Mouse (Mus musculus): ENCODE data around the gene Scn4a. TPM values are rescaled to one million over a fixed set of nuclear protein-coding genes. Genes with fewer than 3 reads are reported as not detected.

The Scn4a gene
- polyA plus RNA-seq, 1 experiment from 2014 or later = not detected

Other genes with a start within 250 kb of the Scn4a start
- gene Gm10840, start 192.4 kb downstream of the Scn4a start, polyA plus RNA-seq (2015; fragmentation: Nextera tagmentation; extraction: Ambion mirVana) = not detected in 2 replicates
- gene Limd2, start 192.4 kb downstream of the Scn4a start, polyA plus RNA-seq (2015; fragmentation: Nextera tagmentation; extraction: Ambion mirVana) = 253 and 279 TPM in 2 replicates
- 33.4 and 33.5 TPM in 2 replicates for gene Strada, start 151.1 kb downstream of the Scn4a start, polyA plus RNA-seq (2015; fragmentation: Nextera tagmentation; extraction: Ambion mirVana)
- 78.6 and 83.9 TPM in 2 replicates for gene Ccdc47, start 136.9 kb downstream of the Scn4a start, polyA plus RNA-seq (2015; fragmentation: Nextera tagmentation; extraction: Ambion mirVana)
- gene Ddx42, start 136.4 kb downstream of the Scn4a start, polyA plus RNA-seq (2015; fragmentation: Nextera tagmentation; extraction: Ambion mirVana) = 93.0 and 102 TPM in 2 replicates
- 46.4 and 52.7 TPM in 2 replicates for gene Ftsj3, start 97.2 kb downstream of the Scn4a start, polyA plus RNA-seq (2015; fragmentation: Nextera tagmentation; extraction: Ambion mirVana)
- gene Psmc5, start 97.1 kb downstream of the Scn4a start, polyA plus RNA-seq (2015; fragmentation: Nextera tagmentation; extraction: Ambion mirVana) = 322 and 348 TPM in 2 replicates
- 14.2 and 14.3 TPM in 2 replicates for gene Smarcd2, start 80.3 kb downstream of the Scn4a start, polyA plus RNA-seq (2015; fragmentation: Nextera tagmentation; extraction: Ambion mirVana)
- 0.10 and 0.14 TPM in 2 replicates for gene Tcam1, start 76.6 kb downstream of the Scn4a start, polyA plus RNA-seq (2015; fragmentation: Nextera tagmentation; extraction: Ambion mirVana)
- gene Gh, start 51.4 kb downstream of the Scn4a start, polyA plus RNA-seq (2015; fragmentation: Nextera tagmentation; extraction: Ambion mirVana) = not detected in 2 replicates
- 0.27 and 0.49 TPM in 2 replicates for gene Cd79b, start 38.5 kb downstream of the Scn4a start, polyA plus RNA-seq (2015; fragmentation: Nextera tagmentation; extraction: Ambion mirVana)
- gene Prr29, start 12.2 kb upstream of the Scn4a start, polyA plus RNA-seq (2015; fragmentation: Nextera tagmentation; extraction: Ambion mirVana) = not detected in 2 replicates
- gene Icam2, start 34.8 kb upstream of the Scn4a start, polyA plus RNA-seq (2015; fragmentation: Nextera tagmentation; extraction: Ambion mirVana) = 10.3 and 11.6 TPM in 2 replicates
- 5.6 and 6.3 TPM in 2 replicates for gene Ern1, start 134.6 kb upstream of the Scn4a start, polyA plus RNA-seq (2015; fragmentation: Nextera tagmentation; extraction: Ambion mirVana)

Data from forebrain, embryonic 13.5 days (tissue).